ENCODE assay signal across 11 mouse cellular contexts in the genomic region with DNA sequence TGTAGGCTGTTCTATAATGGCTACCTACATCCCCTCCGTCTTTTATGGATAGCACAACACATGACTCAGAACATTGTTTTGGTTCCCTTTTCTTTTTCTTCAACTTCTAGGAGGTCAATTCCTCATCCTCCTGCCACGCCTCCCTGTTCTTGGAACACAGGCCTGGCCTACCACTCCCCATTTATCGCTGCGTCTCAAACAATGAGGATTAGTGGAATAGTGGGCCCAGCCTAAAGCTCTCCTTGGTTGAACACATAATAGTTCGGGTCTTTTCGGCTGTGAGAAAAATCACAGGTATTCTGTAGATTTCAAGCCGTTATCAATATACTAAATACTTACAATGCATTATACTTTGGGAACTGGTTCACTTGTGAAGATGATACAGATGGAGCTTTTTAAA. TPM values are rescaled to one million over a fixed set of nuclear protein-coding genes. Genes with fewer than 3 reads are reported as not detected.
DNase-seq lines count a peak whose midpoint lies in the region; ATAC-seq and TF ChIP-seq lines count a peak whose summit lies in the region.
"Had no signal": no experiment of that assay in that cellular context is flagged by ENCODE, and none has a peak within 500 bp of the region (broad histone marks: within the 10 kb centered on the region; RNA-seq: fewer than 3 reads in every experiment).

No protein-coding gene starts in this region.

- no peak for TF ChIP-seq EP300 in lung, postnatal 0 days (IDR thresholded peaks at IDR 0.05)

- peak overlapping the region; percentile 95 for H3K9ac ChIP-seq in heart, embryonic 11.5 days (ENCODE audit: low read depth, low read length)
- H3K9ac ChIP-seq in lung, postnatal 0 days (replicated peaks; ENCODE audit: low read depth): no peak overlapping the region
- no peak overlapping the region for H3K9ac ChIP-seq in limb, embryonic 12.5 days (replicated peaks)
- peak overlapping the region; percentile 92; the same call in 1 of the 2 replicates for H3K9ac ChIP-seq in stomach, embryonic 16.5 days (ENCODE audit: low read length)
- H3K9ac ChIP-seq: liver, embryonic 15.5 days had no signal

- WGBS in heart, embryonic 11.5 days (ENCODE audit: insufficient replicate concordance): 80% methylated on average over 7 of the region's 7 CpGs
- WGBS in lung, postnatal 0 days: 77% methylated on average over 7 of the region's 7 CpGs
- 73% methylated on average over 7 of the region's 7 CpGs for WGBS in lung, adult 2 months
- WGBS in limb, embryonic 12.5 days: 91% methylated on average over 7 of the region's 7 CpGs
- WGBS in stomach, embryonic 16.5 days: 62% methylated on average over 7 of the region's 7 CpGs

- peak overlapping the region; percentile 89; the same call in 1 of the 2 replicates for H3K4me3 ChIP-seq in heart, embryonic 11.5 days (ENCODE audit: low read depth, low read length)
- H3K4me3 ChIP-seq in lung, postnatal 0 days (ENCODE audit: low read depth, low read length): 0 out of 2 replicates have a peak overlapping the region, but pooled peaks have one; percentile 85
- no peak overlapping the region for H3K4me3 ChIP-seq in lung, adult 2 months (replicated peaks; ENCODE audit: extremely low read depth, low read depth, low read length)
- H3K4me3 ChIP-seq in limb, embryonic 12.5 days (replicated peaks): no peak overlapping the region
- H3K4me3 ChIP-seq in stomach, embryonic 16.5 days (replicated peaks; ENCODE audit: low read length): peak overlapping the region; percentile 85

- no peaks in the 10 kb centered on the region for H3K27me3 ChIP-seq in heart, embryonic 11.5 days (ENCODE audit: control insufficient read depth, insufficient read depth, low read length)
- H3K27me3 ChIP-seq in lung, postnatal 0 days (replicated peaks; ENCODE audit: insufficient read depth, low read length): no peaks in the 10 kb centered on the region
- H3K27me3 ChIP-seq in limb, embryonic 12.5 days: no peaks in the 10 kb centered on the region
- no peaks in the 10 kb centered on the region for H3K27me3 ChIP-seq in stomach, embryonic 16.5 days (ENCODE audit: control insufficient read depth, insufficient read depth, low read length)

- H3K36me3 ChIP-seq in heart, embryonic 11.5 days (ENCODE audit: control insufficient read depth, insufficient read depth, low read length): no peaks in the 10 kb centered on the region
- no peaks in the 10 kb centered on the region for H3K36me3 ChIP-seq in lung, postnatal 0 days (ENCODE audit: insufficient read depth, low read length)
- no peaks in the 10 kb centered on the region for H3K36me3 ChIP-seq in limb, embryonic 12.5 days
- no peaks in the 10 kb centered on the region for H3K36me3 ChIP-seq in stomach, embryonic 16.5 days (ENCODE audit: control insufficient read depth, insufficient read depth, low read length)
- H3K36me3 ChIP-seq: liver, embryonic 15.5 days had no signal

- ATAC-seq in heart, embryonic 11.5 days (replicated peaks; ENCODE audit: insufficient number of reproducible peaks, low FRiP score, low TSS enrichment): no peak
- ATAC-seq in lung, postnatal 0 days: no peak
- no peak for ATAC-seq in limb, embryonic 12.5 days (ENCODE audit: insufficient number of reproducible peaks, insufficient read depth, low FRiP score, low TSS enrichment, low read depth)
- no peak for ATAC-seq in stomach, embryonic 16.5 days (ENCODE audit: insufficient read depth, low FRiP score)

- no peak for DNase-seq in heart, postnatal 36 days
- no peak for DNase-seq in lung, postnatal 0 days (ENCODE audit: low spot score)
- DNase-seq in lung, adult 2 months: no peak
- no peak for DNase-seq in right cerebral cortex, postnatal 10 days (ENCODE audit: low spot score in 2 of 2)
- DNase-seq in urinary bladder, postnatal 36 days (ENCODE audit: low spot score in 2 of 2): no peak
- DNase-seq: right cerebral cortex, adult 18-20 months; thymus, postnatal 4 days had no signal

- peak overlapping the region; percentile 86 for H3K4me2 ChIP-seq in heart, embryonic 11.5 days
- peak overlapping the region; percentile 99 for H3K4me2 ChIP-seq in lung, postnatal 0 days (replicated peaks; ENCODE audit: low read depth, low read length)
- peak overlapping the region; percentile 60 for H3K4me2 ChIP-seq in limb, embryonic 12.5 days
- H3K4me2 ChIP-seq in stomach, embryonic 16.5 days (ENCODE audit: low read depth, low read length): peak overlapping the region; percentile 96

- TF ChIP-seq POLR2A in lung, adult 2 months (IDR thresholded peaks at IDR 0.05; ENCODE audit: borderline replicate concordance, extremely low read depth, low read depth, low read length): no peak

- TF ChIP-seq CTCF in lung, postnatal 0 days (IDR thresholded peaks at IDR 0.05): no peak
- TF ChIP-seq CTCF in lung, adult 2 months (IDR thresholded peaks at IDR 0.05; ENCODE audit: insufficient read depth, low read length): no peak

- H3K9me3 ChIP-seq in heart, embryonic 11.5 days (replicated peaks; ENCODE audit: control insufficient read depth, low read length): no peaks in the 10 kb centered on the region
- no peaks in the 10 kb centered on the region for H3K9me3 ChIP-seq in lung, postnatal 0 days (ENCODE audit: low read length)
- no peaks in the 10 kb centered on the region for H3K9me3 ChIP-seq in limb, embryonic 12.5 days
- H3K9me3 ChIP-seq in stomach, embryonic 16.5 days (replicated peaks; ENCODE audit: control insufficient read depth, low read length): no peaks in the 10 kb centered on the region
- H3K9me3 ChIP-seq: liver, embryonic 15.5 days had no signal

- H3K27ac ChIP-seq in heart, embryonic 11.5 days (ENCODE audit: low read depth, low read length): peak overlapping the region; percentile 94; the same call in 1 of the 2 replicates
- H3K27ac ChIP-seq in lung, postnatal 0 days (ENCODE audit: low read length): no peak overlapping the region
- H3K27ac ChIP-seq in limb, embryonic 12.5 days: no peak overlapping the region; the same call in 1 of the 2 replicates
- peak overlapping the region; percentile 88 for H3K27ac ChIP-seq in stomach, embryonic 16.5 days (ENCODE audit: low read length)

- peaks cover 15% of the 10 kb centered on the region; the same call in 1 of the 2 replicates for H3K4me1 ChIP-seq in heart, embryonic 11.5 days (ENCODE audit: control insufficient read depth, insufficient read depth, low read length)
- H3K4me1 ChIP-seq in lung, postnatal 0 days (ENCODE audit: insufficient read depth, low read depth, low read length): no peaks in the 10 kb centered on the region; the same call in 1 of the 2 replicates
- peaks cover 8% of the 10 kb centered on the region; the same call in 1 of the 2 replicates for H3K4me1 ChIP-seq in lung, adult 2 months (ENCODE audit: control insufficient read depth, insufficient read depth, low read length)
- H3K4me1 ChIP-seq in limb, embryonic 12.5 days (replicated peaks): peaks cover 18% of the 10 kb centered on the region
- peaks cover 8% of the 10 kb centered on the region; the same call in 1 of the 2 replicates for H3K4me1 ChIP-seq in stomach, embryonic 16.5 days (ENCODE audit: control insufficient read depth, insufficient read depth, low read length)

- intact Hi-C loops in heart, postnatal 36 days (cut with DNase I): no loop called here

RNA-seq across cellular contexts. Expression of gene Afdn, which starts 1.8 kb away (rescaled TPM):
- 87.1 and 95.8 TPM in 2 replicates for polyA plus RNA-seq in heart, embryonic 11.5 days (2014; fragmentation: Nextera tagmentation; extraction: Ambion mirVana)
- 100 to 1,000 TPM in 1 of 2 experiments, 10 to 100 TPM in 1; 86.4 to 102 TPM for total RNA-seq in heart, postnatal 36 days (2021)
- 148 and 161 TPM in 2 replicates for polyA plus RNA-seq in lung, postnatal 0 days (2015; fragmentation: Nextera tagmentation; extraction: Ambion mirVana)
- 52.2 and 78.2 TPM in 2 replicates for polyA plus RNA-seq in lung, adult 2 months (2012; rRNA removed)
- polyA plus RNA-seq in limb, embryonic 12.5 days (2016; fragmentation: Nextera tagmentation; extraction: Ambion mirVana): 68.6 and 76.5 TPM in 2 replicates
- polyA plus RNA-seq in stomach, embryonic 16.5 days (2015; fragmentation: Nextera tagmentation; extraction: Ambion mirVana): 59.7 and 63.7 TPM in 2 replicates

RNA-seq across cellular contexts. Expression of gene Tcte2, which starts 3.0 kb away (rescaled TPM):
- polyA plus RNA-seq in heart, embryonic 11.5 days (2014; fragmentation: Nextera tagmentation; extraction: Ambion mirVana): 2.5 and 5.5 TPM in 2 replicates
- total RNA-seq in heart, postnatal 36 days (2021): 1 to 10 TPM; 4.1 to 6.4 TPM
- polyA plus RNA-seq in lung, postnatal 0 days (2015; fragmentation: Nextera tagmentation; extraction: Ambion mirVana): 3.9 and 4.4 TPM in 2 replicates
- polyA plus RNA-seq in lung, adult 2 months (2012; rRNA removed): 6.2 and 8.1 TPM in 2 replicates
- polyA plus RNA-seq in limb, embryonic 12.5 days (2016; fragmentation: Nextera tagmentation; extraction: Ambion mirVana): 4.8 and 5.7 TPM in 2 replicates
- 5.9 and 6.2 TPM in 2 replicates for polyA plus RNA-seq in stomach, embryonic 16.5 days (2015; fragmentation: Nextera tagmentation; extraction: Ambion mirVana)

Comparison
In these comparisons a context has a peak if more than half of its experiments do, and no peak if none do; other contexts are left out.
1. H3K4me3 ChIP-seq: peak in heart, embryonic 11.5 days (single experiment), lung, postnatal 0 days (single experiment) and stomach, embryonic 16.5 days (single experiment); none in lung, adult 2 months (single experiment) and limb, embryonic 12.5 days (single experiment).
2. H3K27ac ChIP-seq: peak in heart, embryonic 11.5 days (single experiment) and stomach, embryonic 16.5 days (single experiment); none in lung, postnatal 0 days (single experiment) and limb, embryonic 12.5 days (single experiment).
3. H3K9ac ChIP-seq: peak in heart, embryonic 11.5 days (single experiment) and stomach, embryonic 16.5 days (single experiment); none in lung, postnatal 0 days (single experiment) and limb, embryonic 12.5 days (single experiment).
4. Peak in every context shown above with its lines, with median percentiles within 50 percentile points of each other: H3K4me2 ChIP-seq.